Mouse (Mus musculus) midbrain, embryonic 10.5 days (tissue): ENCODE results near the gene Mip. TPM values are rescaled to one million over a fixed set of nuclear protein-coding genes. Genes with fewer than 3 reads are reported as not detected.
"Not testable (repeated sequence)": the region's sequence is repeated elsewhere in the genome, so short reads cannot be mapped to it uniquely, and the experiment has no call there.

Source experiments
- DNase-seq: peaks from one replicate; pipeline ENCODE4 v3.0.0-alpha.2; 2017; ENCODE audit warnings: low spot score
- H3K27ac ChIP-seq: fragments of 300-500 bp; sonication (generic); replicated peaks from 2 replicates; pipeline ENCODE4 v1.5.1; 2016; ENCODE audit warnings: mild to moderate bottlenecking
- H3K27me3 ChIP-seq: fragments of 300-500 bp; sonication (generic); 2 replicates; pipeline ENCODE4 v1.6.1; 2016; ENCODE audit warnings: low read depth, mild to moderate bottlenecking; ENCODE audit not compliant: poor library complexity, severe bottlenecking
- H3K36me3 ChIP-seq: fragments of 300-500 bp; sonication (generic); 2 replicates; pipeline ENCODE4 v1.6.1; 2016; ENCODE audit warnings: mild to moderate bottlenecking, moderate library complexity
- H3K4me1 ChIP-seq: fragments of 300-500 bp; sonication (generic); 2 replicates; pipeline ENCODE4 v1.6.1; 2016
- H3K4me3 ChIP-seq: fragments of 300-500 bp; sonication (generic); 2 replicates; pipeline ENCODE4 v1.5.1; 2016; ENCODE audit warnings: mild to moderate bottlenecking, moderate library complexity
- H3K9me3 ChIP-seq: fragments of 300-500 bp; sonication (generic); replicated peaks from 2 replicates; pipeline ENCODE4 v1.6.1; 2016; ENCODE audit warnings: mild to moderate bottlenecking
- WGBS: fragments of 180-500 bp; shearing (Covaris S2); methylation state at CpG from one replicate; pipeline ENCODE4 v1.1.7; 2016; 5-methylcytosine and 5-hydroxymethylcytosine counted together
- polyA plus RNA-seq: library from polyadenylated mRNA; unstranded; fragments of >200 nt; fragmentation: Nextera tagmentation; extraction: Ambion mirVana; gene quantifications from 2 replicates; pipeline ENCODE4 v1.2.1, GENCODE M21; 2016

The Mip gene
- polyA plus RNA-seq, 1 experiment from 2014 or later: 0.21 TPM

- Histone ChIP-seq H3K9me3 (no peaks in the 10 kb centered on the region), H3K4me1 (peaks cover 18% of the 10 kb centered on the region), H3K27me3 (peaks cover 38% of the 10 kb centered on the region), H3K36me3 (no peaks in the 10 kb centered on the region), H3K4me3 (peak within 1 kb of the TSS; percentile 85), H3K27ac (peak within 1 kb of the TSS; percentile 83)
- DNase-seq: peak; percentile 99
- WGBS: under 1% methylated on average over 46 of the region's 46 CpGs
These were observed 31.6 kb upstream of the Mip start, which contains the start of gene Gls2 for GRCm38 (mm10) chr10:128194024-128194550. Gene Gls2, plus strand, starts transcription at chr10:128194457.

DNA sequence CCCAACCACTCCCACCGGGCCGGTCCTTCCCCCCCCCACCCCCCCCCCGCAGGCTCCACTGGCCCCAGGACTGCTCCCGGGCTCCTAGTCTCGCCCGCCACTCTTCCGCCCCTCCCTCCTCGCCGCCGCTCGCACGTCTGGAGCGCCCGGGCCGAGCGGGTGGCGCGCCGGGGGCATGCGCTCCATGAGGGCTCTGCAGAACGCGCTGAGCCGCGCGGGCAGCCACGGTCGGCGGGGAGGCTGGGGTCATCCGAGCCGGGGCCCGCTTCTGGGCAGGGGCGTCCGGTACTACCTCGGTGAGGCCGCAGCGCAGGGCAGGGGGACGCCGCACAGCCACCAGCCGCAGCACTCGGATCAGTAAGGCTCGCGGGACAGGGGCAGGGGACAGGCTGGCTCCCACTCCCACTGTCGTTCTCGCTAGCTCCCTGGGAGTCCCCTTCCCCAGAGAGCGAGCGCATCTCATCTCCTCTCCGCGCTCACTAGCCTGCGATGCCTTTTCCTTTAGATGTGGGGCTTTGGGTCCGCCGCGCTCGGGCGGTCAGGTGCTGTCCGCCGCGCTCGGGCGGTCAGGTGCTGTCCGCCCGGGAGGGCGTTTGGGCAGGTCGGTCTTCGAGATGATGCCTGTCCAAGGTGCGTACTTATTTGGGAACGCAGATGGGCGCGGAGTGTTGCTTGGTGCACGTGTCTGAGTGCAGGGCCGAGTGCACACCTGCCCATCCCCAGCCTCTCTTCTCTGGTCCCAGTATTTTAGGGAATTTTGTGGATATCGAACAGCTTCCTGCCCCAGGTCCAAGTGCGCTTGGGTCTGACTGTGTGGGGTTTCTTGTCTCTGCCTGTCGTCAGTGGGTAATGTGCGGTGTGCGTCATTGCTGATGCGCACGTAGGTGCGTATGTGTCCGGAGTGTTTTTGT is 30.8 kb upstream of the Mip start:
- DNase-seq: no peak

GRCm38 (mm10) chr10:128201856-128202255 is 23.8 kb upstream of the Mip start:
- Histone ChIP-seq H3K9me3 (no peaks in the 10 kb centered on the region), H3K4me1 (no peaks in the 10 kb centered on the region), H3K27me3 (peaks cover 4% of the 10 kb centered on the region), H3K36me3 (peaks cover 9% of the 10 kb centered on the region), H3K27ac (no peak overlapping the region), H3K4me3 (no peak overlapping the region)
- 71% methylated on average over 5 of the region's 6 CpGs for WGBS
- DNase-seq: no peak

More for the DNA sequence above, 30.8 kb upstream of the Mip start:
- Histone ChIP-seq H3K36me3 (no peaks in the 10 kb centered on the region), H3K27ac (peak overlapping the region; percentile 83), H3K9me3 (no peaks in the 10 kb centered on the region), H3K4me1 (peaks cover 18% of the 10 kb centered on the region), H3K27me3 (peaks cover 38% of the 10 kb centered on the region), H3K4me3 (peak overlapping the region; percentile 85)
- 1% methylated on average over 74 of the region's 79 CpGs for WGBS

DNA sequence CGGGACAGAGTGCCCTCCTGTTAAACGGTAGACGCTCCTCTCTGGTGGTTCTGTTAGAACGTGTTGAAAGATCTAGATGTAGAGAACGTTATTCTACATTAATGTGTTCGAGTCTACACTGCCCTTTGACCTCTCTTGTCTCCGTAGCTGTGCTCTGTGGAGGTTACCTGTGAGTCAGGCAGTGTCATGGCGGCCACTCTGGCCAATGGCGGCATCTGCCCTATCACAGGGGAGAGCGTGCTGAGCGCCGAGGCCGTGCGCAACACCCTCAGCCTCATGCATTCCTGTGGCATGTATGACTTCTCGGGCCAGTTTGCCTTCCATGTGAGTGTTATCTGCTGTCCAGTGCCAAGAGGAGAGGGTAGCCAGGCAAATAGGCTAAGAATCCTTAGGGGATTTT is 20.7 kb upstream of the Mip start:
- Histone ChIP-seq H3K9me3 (no peaks in the 10 kb centered on the region), H3K27me3 (no peaks in the 10 kb centered on the region), H3K4me3 (no peak overlapping the region), H3K27ac (no peak overlapping the region), H3K4me1 (no peaks in the 10 kb centered on the region), H3K36me3 (peaks cover 24% of the 10 kb centered on the region)
- no peak for DNase-seq
- WGBS: 93% methylated on average over 15 of the region's 15 CpGs

GRCm38 (mm10) chr10:128208326-128208725 is 17.3 kb upstream of the Mip start:
- Histone ChIP-seq H3K4me1 (peaks cover 19% of the 10 kb centered on the region), H3K36me3 (peaks cover 28% of the 10 kb centered on the region), H3K9me3 (no peaks in the 10 kb centered on the region), H3K27ac (no peak overlapping the region), H3K27me3 (peaks cover 5% of the 10 kb centered on the region), H3K4me3 (no peak overlapping the region)
- WGBS: 91% methylated on average over 10 of the region's 10 CpGs
- DNase-seq: no peak

DNA sequence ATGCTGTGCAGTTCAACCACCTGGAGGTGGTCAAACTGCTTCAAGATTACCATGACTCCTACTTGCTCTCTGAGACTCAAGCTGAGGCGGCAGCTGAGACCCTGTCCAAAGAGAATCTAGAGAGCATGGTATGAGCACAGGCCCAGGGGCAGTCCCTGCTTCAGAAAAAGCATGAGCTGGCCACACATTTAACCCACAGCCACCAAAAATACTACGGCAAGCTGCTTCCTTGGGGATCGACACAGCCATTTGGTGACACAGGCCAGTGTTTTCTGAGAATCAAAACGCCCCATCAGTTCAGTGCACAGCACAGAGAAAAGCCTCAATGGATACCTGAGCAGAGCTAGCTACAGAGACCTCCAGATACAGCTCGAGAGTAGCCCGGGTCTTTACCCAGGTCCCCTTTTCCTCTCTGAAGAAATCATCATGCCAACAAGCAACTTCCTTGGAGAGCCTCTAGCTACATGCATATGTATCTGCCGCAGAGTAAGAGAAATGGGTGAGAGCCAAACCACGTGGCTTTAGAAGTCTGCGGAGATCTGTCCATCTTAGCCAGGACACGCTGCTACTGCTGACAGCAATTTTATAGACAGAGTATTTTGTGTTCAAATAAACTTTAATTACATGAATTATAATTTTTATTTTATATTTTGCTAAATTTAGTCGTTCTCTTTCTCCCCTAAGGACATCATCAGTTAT is 16.2 kb upstream of the Mip start:
- Histone ChIP-seq H3K9me3 (no peaks in the 10 kb centered on the region), H3K36me3 (peaks cover 28% of the 10 kb centered on the region), H3K27me3 (peaks cover 16% of the 10 kb centered on the region), H3K4me1 (peaks cover 20% of the 10 kb centered on the region), H3K27ac (no peak overlapping the region), H3K4me3 (no peak overlapping the region)
- 95% methylated on average over 11 of the region's 11 CpGs for WGBS
- no peak for DNase-seq

DNA sequence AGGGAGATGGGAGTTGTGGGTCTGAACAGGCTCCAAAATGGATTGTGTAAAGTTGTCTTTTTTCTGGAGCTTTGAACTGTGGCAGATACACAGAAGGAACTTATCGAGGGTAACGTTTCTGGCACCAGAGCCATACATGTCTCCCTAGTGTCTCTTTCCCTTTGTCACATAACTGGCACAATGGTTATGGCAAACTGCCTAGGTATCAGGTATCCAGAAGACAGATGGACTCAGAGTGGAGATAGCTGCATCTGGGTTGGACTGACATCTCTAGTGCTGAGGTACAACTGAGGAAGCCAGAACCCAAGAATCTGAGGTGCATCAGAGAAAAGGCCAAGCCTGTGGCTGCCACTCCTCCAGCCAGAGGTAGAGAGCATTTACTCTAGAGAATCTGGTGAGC is 15.5 kb upstream of the Mip start:
- WGBS: 90% methylated on average over 2 of the region's 2 CpGs
- DNase-seq: no peak
- H3K4me1 ChIP-seq: peaks cover 20% of the 10 kb centered on the region
- peaks cover 23% of the 10 kb centered on the region for H3K27me3 ChIP-seq
- H3K27ac ChIP-seq: no peak overlapping the region
- H3K36me3 ChIP-seq: peaks cover 28% of the 10 kb centered on the region
- no peaks in the 10 kb centered on the region for H3K9me3 ChIP-seq
- peak overlapping the region; percentile 76 for H3K4me3 ChIP-seq

GRCm38 (mm10) chr10:128210954-128211353 is 14.7 kb upstream of the Mip start:
- 32% methylated on average over 14 of the region's 14 CpGs for WGBS
- DNase-seq: no peak

GRCm38 (mm10) chr10:128211390-128212108 is 14.1 kb upstream of the Mip start, which contains the start of gene Spryd4:
Gene Spryd4, minus strand, starts transcription at chr10:128211807.
- Histone ChIP-seq H3K9me3 (no peaks in the 10 kb centered on the region), H3K27me3 (peaks cover 23% of the 10 kb centered on the region), H3K4me3 (peak within 1 kb of the TSS; percentile 76), H3K4me1 (peaks cover 20% of the 10 kb centered on the region), H3K27ac (peak within 1 kb of the TSS; percentile 85), H3K36me3 (peaks cover 22% of the 10 kb centered on the region)
- under 1% methylated on average over 30 of the region's 30 CpGs for WGBS
- peak; percentile 93 for DNase-seq

More at GRCm38 (mm10) chr10:128210954-128211353, 14.7 kb upstream of the Mip start:
- Histone ChIP-seq H3K4me1 (peaks cover 20% of the 10 kb centered on the region), H3K36me3 (peaks cover 28% of the 10 kb centered on the region), H3K4me3 (peak overlapping the region; percentile 76), H3K27me3 (peaks cover 23% of the 10 kb centered on the region), H3K27ac (peak overlapping the region; percentile 85), H3K9me3 (no peaks in the 10 kb centered on the region)

- Histone ChIP-seq H3K27me3 (peaks cover 23% of the 10 kb centered on the region), H3K27ac (peak overlapping the region; percentile 85), H3K4me3 (peak overlapping the region; percentile 76), H3K9me3 (no peaks in the 10 kb centered on the region), H3K4me1 (peaks cover 20% of the 10 kb centered on the region), H3K36me3 (peaks cover 16% of the 10 kb centered on the region)
- 51% methylated on average over 6 of the region's 6 CpGs for WGBS
- no peak for DNase-seq
These were observed 13.5 kb upstream of the Mip start for GRCm38 (mm10) chr10:128212148-128212547.

DNA sequence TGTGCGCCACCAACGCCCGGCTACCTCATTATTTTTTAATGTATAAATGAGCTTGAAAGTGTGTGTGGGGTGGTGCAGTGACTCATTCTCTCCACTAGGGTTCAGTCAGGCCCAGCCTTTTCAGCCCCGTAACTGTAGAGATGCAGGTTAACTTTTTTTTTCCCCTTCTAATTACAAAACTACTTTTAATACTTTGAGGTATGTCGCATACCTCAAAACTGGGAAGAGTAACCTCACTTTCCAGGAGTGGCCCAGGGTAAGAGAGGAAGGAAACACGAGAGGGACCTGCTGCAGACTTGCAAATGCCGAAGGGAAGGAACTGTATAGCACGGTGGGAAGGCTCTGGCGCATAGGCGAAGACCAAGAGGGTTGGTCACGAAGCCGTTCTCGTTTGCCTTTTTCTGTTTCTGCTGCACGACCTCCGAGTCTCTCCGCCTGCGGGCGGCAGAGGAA is 12.7 kb upstream of the Mip start:
- 3% methylated on average over 18 of the region's 18 CpGs for WGBS
- peak overlapping the region; percentile 49; the same call in 1 of the 2 replicates for H3K27ac ChIP-seq
- peak; percentile 62 for DNase-seq

GRCm38 (mm10) chr10:128214112-128214511 is 11.5 kb upstream of the Mip start:
- peaks cover 23% of the 10 kb centered on the region for H3K27me3 ChIP-seq
- 92% methylated on average over 4 of the region's 4 CpGs for WGBS
- peaks cover 20% of the 10 kb centered on the region for H3K4me1 ChIP-seq
- not testable (repeated sequence) for DNase-seq, H3K36me3 ChIP-seq, H3K4me3 ChIP-seq, H3K27ac ChIP-seq, H3K9me3 ChIP-seq

More for the DNA sequence above, 12.7 kb upstream of the Mip start:
- peaks cover 23% of the 10 kb centered on the region for H3K27me3 ChIP-seq
- peak overlapping the region; percentile 49 for H3K4me3 ChIP-seq
- no peaks in the 10 kb centered on the region for H3K9me3 ChIP-seq
- H3K4me1 ChIP-seq: peaks cover 20% of the 10 kb centered on the region
- peaks cover 14% of the 10 kb centered on the region for H3K36me3 ChIP-seq
